ENCODE assay signal across 19 mouse cellular contexts in genomic region chr10:45983671-45984335, GRCm38 (mm10).
DNase-seq lines count a peak whose midpoint lies in the region; ATAC-seq lines count a peak whose summit lies in the region.
"Had no signal": no experiment of that assay in that cellular context is flagged by ENCODE, and none has a peak within 500 bp of the region (broad histone marks: within the 10 kb centered on the region; RNA-seq: fewer than 3 reads in every experiment).

No protein-coding gene starts in this region.

- no peak overlapping the region for H3K27ac ChIP-seq in forebrain, embryonic 16.5 days (ENCODE audit: low read length)
- H3K27ac ChIP-seq in liver, embryonic 11.5 days (ENCODE audit: low read depth, low read length) = no peak overlapping the region
- H3K27ac ChIP-seq: kidney, postnatal 0 days had no signal

- intact Hi-C loops in left cerebral cortex, postnatal 36 days (cut with DNase I) = no loop called here

- peaks cover 9% of the 10 kb centered on the region for H3K4me1 ChIP-seq in forebrain, embryonic 16.5 days (replicated peaks; ENCODE audit: control insufficient read depth, insufficient read depth, low read length)
- H3K4me1 ChIP-seq in liver, embryonic 11.5 days (replicated peaks; ENCODE audit: control insufficient read depth, insufficient read depth, low read length) = no peaks in the 10 kb centered on the region

- DNase-seq in urinary bladder, postnatal 14 days (ENCODE audit: low spot score) = peak; percentile 4
- DNase-seq in urinary bladder, adult 2 months (ENCODE audit: low spot score) = no peak
- DNase-seq in layer of hippocampus, adult 9-11 months = peak; percentile 61
- DNase-seq in retina, postnatal 1 day = peak; percentile 22
- DNase-seq in MN1 (ENCODE audit: low spot score) = no peak
- no peak for DNase-seq in liver, embryonic 11.5 days (ENCODE audit: low spot score)
- no peak for DNase-seq in left cerebral cortex, postnatal 36 days (ENCODE audit: low spot score in 2 of 2)
- DNase-seq: adrenal gland, postnatal 10 days; cerebellum, adult 11-12 months; cerebellum, postnatal 14 days; gastrocnemius, postnatal 25 days; kidney, adult 18-20 months; left cerebral cortex, postnatal 4 days; lung, adult 2 months; thymus, postnatal 25 days had no signal

- H3K4me2 ChIP-seq in forebrain, embryonic 16.5 days (ENCODE audit: low read length) = no peak overlapping the region
- H3K4me2 ChIP-seq in liver, embryonic 11.5 days = no peak overlapping the region

- H3K9me3 ChIP-seq in forebrain, embryonic 16.5 days (ENCODE audit: control insufficient read depth, low read length) = no peaks in the 10 kb centered on the region
- H3K9me3 ChIP-seq in liver, embryonic 11.5 days (ENCODE audit: control insufficient read depth, low read length) = no peaks in the 10 kb centered on the region

- peak; percentile 86 for ATAC-seq in forebrain, embryonic 16.5 days
- ATAC-seq in liver, embryonic 11.5 days (replicated peaks; ENCODE audit: low FRiP score) = no peak
- ATAC-seq: activated CD4-positive, CD25-positive, alpha-beta regulatory T cell, adult 4 months; midbrain, embryonic 16.5 days had no signal

- 38% methylated on average over 6 of the region's 6 CpGs for whole genome bisulfite sequencing in forebrain, embryonic 16.5 days
- WGBS in liver, embryonic 11.5 days = 80% methylated on average over 6 of the region's 6 CpGs

- no peaks in the 10 kb centered on the region for H3K27me3 ChIP-seq in forebrain, embryonic 16.5 days (replicated peaks; ENCODE audit: control insufficient read depth, insufficient read depth, low read length)
- H3K27me3 ChIP-seq in liver, embryonic 11.5 days (replicated peaks; ENCODE audit: control insufficient read depth, insufficient read depth, low read length) = no peaks in the 10 kb centered on the region

- no peak overlapping the region for H3K9ac ChIP-seq in forebrain, embryonic 16.5 days (replicated peaks; ENCODE audit: low read depth, low read length)
- no peak overlapping the region for H3K9ac ChIP-seq in liver, embryonic 11.5 days (ENCODE audit: low read depth, low read length)

- no peak overlapping the region for H3K4me3 ChIP-seq in forebrain, embryonic 16.5 days (replicated peaks; ENCODE audit: low read length)
- no peak overlapping the region for H3K4me3 ChIP-seq in liver, embryonic 11.5 days (ENCODE audit: low read depth, low read length)

- H3K36me3 ChIP-seq in forebrain, embryonic 16.5 days (ENCODE audit: control insufficient read depth, insufficient read depth) = no peaks in the 10 kb centered on the region
- no peaks in the 10 kb centered on the region for H3K36me3 ChIP-seq in liver, embryonic 11.5 days (ENCODE audit: control insufficient read depth, insufficient read depth, low read length)

Comparison
In these comparisons a context has a peak if more than half of its experiments do, and no peak if none do; other contexts are left out.
1. DNase-seq: peak in urinary bladder, postnatal 14 days (single experiment), layer of hippocampus, adult 9-11 months (single experiment) and retina, postnatal 1 day (single experiment); none in urinary bladder, adult 2 months (single experiment), MN1 (single experiment), liver, embryonic 11.5 days (single experiment) and left cerebral cortex, postnatal 36 days (0 of 2).